Mouse (Mus musculus) cortical plate, adult 2 months (tissue): ENCODE results near the gene Klhl26. TPM values are rescaled to one million over a fixed set of nuclear protein-coding genes. Genes with fewer than 3 reads are reported as not detected.

Experiments
- H3K27ac ChIP-seq: fragments of 200-500 bp; 2 replicates; pipeline ENCODE4 v1.5.1; 2012; ENCODE audit warnings: low read length, control low read depth, inconsistent platforms; ENCODE audit not compliant: insufficient read depth
- H3K4me1 ChIP-seq: fragments of 200-500 bp; 2 replicates; pipeline ENCODE4 v1.6.1; 2011; ENCODE audit warnings: low read length; ENCODE audit not compliant: control insufficient read depth, insufficient read depth
- H3K4me3 ChIP-seq: fragments of 200-500 bp; 2 replicates; pipeline ENCODE4 v1.5.1; 2011; ENCODE audit warnings: mild to moderate bottlenecking, low read length, control low read depth; ENCODE audit not compliant: insufficient read depth
- CTCF ChIP-seq: fragments of 200-500 bp; IDR thresholded peaks from 2 replicates; pipeline ENCODE4 v1.5.1; 2011; ENCODE audit warnings: mild to moderate bottlenecking, control low read depth, low read length; ENCODE audit not compliant: insufficient read depth; ENCODE audit errors: extremely low read depth
- POLR2A ChIP-seq: fragments of 200-500 bp; IDR thresholded peaks from 2 replicates; pipeline ENCODE4 v1.6.1; 2011; ENCODE audit warnings: mild to moderate bottlenecking, low read length, control low read depth; ENCODE audit not compliant: insufficient read depth; ENCODE audit errors: extremely low read depth
- polyA plus RNA-seq: library from polyadenylated mRNA; depleted of rRNA; stranded (reverse); fragments of >200 nt; gene quantifications from 2 replicates; pipeline ENCODE4 v1.2.3, GENCODE M21; 2012

Klhl26 gene
- polyA plus RNA-seq, 1 experiment: 66.9 TPM

GRCm38 (mm10) chr8:70452196-70452966 lies 24.4 kb downstream of the Klhl26 start:
- no peak for TF ChIP-seq CTCF
- TF ChIP-seq POLR2A: 0 out of 2 replicates have a peak, but pooled peaks have one; percentile 7
- no peak overlapping the region for H3K27ac ChIP-seq
- no peak overlapping the region for H3K4me3 ChIP-seq
- peaks cover 10% of the 10 kb centered on the region for H3K4me1 ChIP-seq

- Histone ChIP-seq H3K4me3 (no peak overlapping the region), H3K4me1 (no peaks in the 10 kb centered on the region; the same call in 1 of the 2 replicates), H3K27ac (no peak overlapping the region)
- TF ChIP-seq POLR2A: no peak
- TF ChIP-seq CTCF: no peak
Observed at GRCm38 (mm10) chr8:70447639-70448420, 28.9 kb downstream of the Klhl26 start.

- Histone ChIP-seq H3K4me1 (no peaks in the 10 kb centered on the region), H3K4me3 (no peak overlapping the region), H3K27ac (no peak overlapping the region)
- TF ChIP-seq POLR2A (no peak), CTCF (no peak)
Observed at GRCm38 (mm10) chr8:70445988-70446387, 30.8 kb downstream of the Klhl26 start.

- Histone ChIP-seq H3K4me1 (peaks cover 6% of the 10 kb centered on the region), H3K4me3 (no peak overlapping the region), H3K27ac (no peak overlapping the region)
- TF ChIP-seq CTCF (no peak), POLR2A (no peak)
Observed at GRCm38 (mm10) chr8:70443326-70443725, 33.4 kb downstream of the Klhl26 start.

GRCm38 (mm10) chr8:70441565-70441964 lies 35.2 kb downstream of the Klhl26 start:
- Histone ChIP-seq H3K4me3 (no peak overlapping the region), H3K4me1 (peaks cover 7% of the 10 kb centered on the region), H3K27ac (no peak overlapping the region)
- TF ChIP-seq CTCF (no peak), POLR2A (no peak)

GRCm38 (mm10) chr8:70440246-70440645 lies 36.5 kb downstream of the Klhl26 start:
- no peak overlapping the region for H3K27ac ChIP-seq
- TF ChIP-seq CTCF (no peak), POLR2A (no peak)
- peak overlapping the region; percentile 92; the same call in 1 of the 2 replicates for H3K4me3 ChIP-seq

GRCm38 (mm10) chr8:70439848-70440179 lies 37.0 kb downstream of the Klhl26 start:
- Histone ChIP-seq H3K4me1 (peaks cover 7% of the 10 kb centered on the region), H3K27ac (no peak overlapping the region), H3K4me3 (peak overlapping the region; percentile 92)
- TF ChIP-seq POLR2A (no peak), CTCF (no peak)

More at GRCm38 (mm10) chr8:70440246-70440645, 36.5 kb downstream of the Klhl26 start:
- peaks cover 7% of the 10 kb centered on the region for H3K4me1 ChIP-seq

- no peak within 1 kb of the TSS; the same call in 1 of the 2 replicates for H3K27ac ChIP-seq
- peak; percentile 82 for TF ChIP-seq POLR2A
- TF ChIP-seq CTCF: no peak
- H3K4me3 ChIP-seq: peak within 1 kb of the TSS; percentile 92
- peaks cover 7% of the 10 kb centered on the region for H3K4me1 ChIP-seq
Observed at GRCm38 (mm10) chr8:70439055-70439847, 37.5 kb downstream of the Klhl26 start, which contains the start of gene Crtc1. Gene Crtc1, minus strand, starts transcription at chr8:70439579.

GRCm38 (mm10) chr8:70438423-70438822 lies 38.3 kb downstream of the Klhl26 start:
- TF ChIP-seq POLR2A (no peak), CTCF (no peak)
- peak overlapping the region; percentile 92 for H3K4me3 ChIP-seq
- no peak overlapping the region; the same call in 1 of the 2 replicates for H3K27ac ChIP-seq
- peaks cover 7% of the 10 kb centered on the region for H3K4me1 ChIP-seq
